In the genomic region with DNA sequence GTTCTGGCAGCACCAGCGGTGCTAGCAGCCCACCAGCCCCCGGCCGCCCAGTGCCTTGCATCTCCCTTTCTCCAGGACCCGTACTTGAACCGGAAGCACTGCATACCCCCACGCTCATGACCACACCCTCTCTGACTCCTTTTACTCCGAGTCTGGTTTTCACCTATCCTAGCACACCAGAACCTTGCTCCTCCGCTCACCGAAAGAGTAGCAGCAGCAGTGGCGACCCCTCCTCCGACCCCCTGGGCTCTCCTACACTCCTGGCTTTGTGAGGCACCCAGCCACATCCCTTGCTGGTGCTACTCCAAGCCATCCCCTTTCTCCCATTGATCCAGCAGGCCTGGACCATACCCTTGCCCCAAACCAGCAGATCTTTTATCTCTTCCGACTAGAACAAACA, we compare ENCODE assay signal across 9 mouse cellular contexts. TPM values are rescaled to one million over a fixed set of nuclear protein-coding genes. Genes with fewer than 3 reads are reported as not detected.
DNase-seq lines count a peak whose midpoint lies in the region; ATAC-seq and TF ChIP-seq lines count a peak whose summit lies in the region.
"Had no signal": no experiment of that assay in that cellular context is flagged by ENCODE, and none has a peak within 500 bp of the region (broad histone marks: within the 10 kb centered on the region; RNA-seq: fewer than 3 reads in every experiment).

No protein-coding gene starts in this region.

- TF ChIP-seq POLR2A in embryonic fibroblast, embryonic 13.5 days (IDR thresholded peaks at IDR 0.05; ENCODE audit: low read depth, low read length), result no peak

- peak overlapping the region; percentile 81 for H3K4me3 ChIP-seq in layer of hippocampus, adult 2 months
- peak overlapping the region; percentile 70; the same call in 1 of the 2 replicates for H3K4me3 ChIP-seq in embryonic fibroblast, embryonic 13.5 days (ENCODE audit: insufficient read depth, low read length)
- peak overlapping the region; percentile 74 for H3K4me3 ChIP-seq in intestine, postnatal 0 days (ENCODE audit: low read depth, low read length)
- peak overlapping the region; percentile 73; the same call in 1 of the 2 replicates for H3K4me3 ChIP-seq in neural tube, embryonic 15.5 days (replicated peaks)

- H3K4me2 ChIP-seq in intestine, postnatal 0 days (replicated peaks; ENCODE audit: low read depth), result peak overlapping the region; percentile 98; the same call in 1 of the 2 replicates
- peak overlapping the region; percentile 91 for H3K4me2 ChIP-seq in neural tube, embryonic 15.5 days

- H3K9me3 ChIP-seq in intestine, postnatal 0 days (ENCODE audit: control insufficient read depth), result no peaks in the 10 kb centered on the region
- H3K9me3 ChIP-seq in neural tube, embryonic 15.5 days (replicated peaks), result no peaks in the 10 kb centered on the region

- peaks cover 6% of the 10 kb centered on the region; the same call in 1 of the 2 replicates for H3K36me3 ChIP-seq in intestine, postnatal 0 days (ENCODE audit: control insufficient read depth, insufficient read depth)
- H3K36me3 ChIP-seq in neural tube, embryonic 15.5 days, result peaks cover 4% of the 10 kb centered on the region

- no peak for TF ChIP-seq CTCF in layer of hippocampus, adult 2 months (conservative IDR thresholded peaks at IDR 0.05)
- TF ChIP-seq CTCF in embryonic fibroblast, embryonic 13.5 days (IDR thresholded peaks at IDR 0.05; ENCODE audit: borderline replicate concordance, insufficient read depth, low read length), result no peak
- no peak for TF ChIP-seq CTCF in intestine, postnatal 0 days (IDR thresholded peaks at IDR 0.05; ENCODE audit: low read depth)

- H3K4me1 ChIP-seq in embryonic fibroblast, embryonic 13.5 days (ENCODE audit: control insufficient read depth, insufficient read depth, low read length), result peaks cover 15% of the 10 kb centered on the region; the same call in 1 of the 2 replicates
- H3K4me1 ChIP-seq in intestine, postnatal 0 days (replicated peaks; ENCODE audit: control insufficient read depth, insufficient read depth, low read length), result peaks cover 2% of the 10 kb centered on the region; the same call in 1 of the 2 replicates
- peaks cover 41% of the 10 kb centered on the region for H3K4me1 ChIP-seq in neural tube, embryonic 15.5 days

- 0 out of 2 replicates have a peak, but pooled peaks cover 5% of the 10 kb centered on the region for H3K27me3 ChIP-seq in intestine, postnatal 0 days (replicated peaks; ENCODE audit: control insufficient read depth, insufficient read depth, low read length)
- H3K27me3 ChIP-seq in neural tube, embryonic 15.5 days (replicated peaks), result peaks cover 14% of the 10 kb centered on the region

- no peak for DNase-seq in layer of hippocampus, adult 2 months (ENCODE audit: low spot score in 2 of 2)
- no peak for DNase-seq in layer of hippocampus, adult 9-10 months (ENCODE audit: low spot score)
- DNase-seq in layer of hippocampus, postnatal 14 days (ENCODE audit: low spot score in 2 of 2), result no peak
- DNase-seq in ovary, postnatal 14 days (ENCODE audit: low spot score), result no peak
- DNase-seq in layer of hippocampus, postnatal 10 days (ENCODE audit: low spot score in 2 of 2), result no peak
- DNase-seq: embryo, embryonic 11 days had no signal

- H3K9ac ChIP-seq in intestine, postnatal 0 days (ENCODE audit: low read depth, low read length), result peak overlapping the region; percentile 13; the same call in 1 of the 2 replicates
- H3K9ac ChIP-seq in neural tube, embryonic 15.5 days (replicated peaks), result peak overlapping the region; percentile 85

- WGBS in intestine, postnatal 0 days, result 82% methylated on average over 12 of the region's 12 CpGs
- WGBS in neural tube, embryonic 15.5 days, result 91% methylated on average over 12 of the region's 12 CpGs

- peak overlapping the region; percentile 100 for H3K27ac ChIP-seq in layer of hippocampus, adult 2 months
- no peak overlapping the region for H3K27ac ChIP-seq in embryonic fibroblast, embryonic 13.5 days (ENCODE audit: insufficient read depth, low read length)
- no peak overlapping the region for H3K27ac ChIP-seq in intestine, postnatal 0 days (ENCODE audit: low read depth, low read length)
- no peak overlapping the region for H3K27ac ChIP-seq in neural tube, embryonic 15.5 days (replicated peaks)

- no peak for ATAC-seq in intestine, postnatal 0 days
- ATAC-seq in neural tube, embryonic 15.5 days (ENCODE audit: low FRiP score), result no peak

RNA-seq across cellular contexts. Expression of gene Ccdc85b, which starts 2.7 kb away (rescaled TPM):
- 10 to 100 TPM; 31.5 to 33.9 TPM for total RNA-seq in layer of hippocampus, adult 2 months (2021)
- 3.0 and 5.2 TPM in 2 replicates for polyA plus RNA-seq in embryonic fibroblast, embryonic 13.5 days (2011; ENCODE audit: insufficient read length, low read depth, missing spikeins)
- 7.3 and 7.5 TPM in 2 replicates for polyA plus RNA-seq in intestine, postnatal 0 days (2015; fragmentation: Nextera tagmentation; extraction: Ambion mirVana)
- polyA plus RNA-seq in neural tube, embryonic 15.5 days (2015; fragmentation: Nextera tagmentation; extraction: Ambion mirVana), result 12.6 and 15.0 TPM in 2 replicates
- total RNA-seq in layer of hippocampus, postnatal 14 days (2021), result 10 to 100 TPM; 29.9 to 31.8 TPM
- 10 to 100 TPM; 26.4 to 32.9 TPM for total RNA-seq in layer of hippocampus, postnatal 10 days (2021)

RNA-seq across cellular contexts. Expression of gene Fibp, which starts 5.4 kb away (rescaled TPM):
- 10 to 100 TPM; 87.2 to 89.6 TPM for total RNA-seq in layer of hippocampus, adult 2 months (2021)
- 53.1 and 66.3 TPM in 2 replicates for polyA plus RNA-seq in embryonic fibroblast, embryonic 13.5 days (2011; ENCODE audit: insufficient read length, low read depth, missing spikeins)
- polyA plus RNA-seq in intestine, postnatal 0 days (2015; fragmentation: Nextera tagmentation; extraction: Ambion mirVana), result 116 and 130 TPM in 2 replicates
- polyA plus RNA-seq in neural tube, embryonic 15.5 days (2015; fragmentation: Nextera tagmentation; extraction: Ambion mirVana), result 151 and 154 TPM in 2 replicates
- total RNA-seq in layer of hippocampus, postnatal 14 days (2021), result 100 to 1,000 TPM in 1 of 2 experiments, 10 to 100 TPM in 1; 96.3 to 101 TPM
- 100 to 1,000 TPM in 1 of 2 experiments, 10 to 100 TPM in 1; 83.7 to 108 TPM for total RNA-seq in layer of hippocampus, postnatal 10 days (2021)

RNA-seq across cellular contexts. Expression of gene Fosl1, which starts 7.7 kb away (rescaled TPM):
- not detected for total RNA-seq in layer of hippocampus, adult 2 months (2021)
- polyA plus RNA-seq in embryonic fibroblast, embryonic 13.5 days (2011; ENCODE audit: insufficient read length, low read depth, missing spikeins), result 13.4 and 35.0 TPM in 2 replicates
- not detected in 2 replicates for polyA plus RNA-seq in intestine, postnatal 0 days (2015; fragmentation: Nextera tagmentation; extraction: Ambion mirVana)
- 0.45 TPM in 1 of 2 replicates, not detected in the other for polyA plus RNA-seq in neural tube, embryonic 15.5 days (2015; fragmentation: Nextera tagmentation; extraction: Ambion mirVana)
- total RNA-seq in layer of hippocampus, postnatal 14 days (2021), result not detected
- not detected for total RNA-seq in layer of hippocampus, postnatal 10 days (2021)

RNA-seq across cellular contexts. Expression of gene Ctsw, which starts 13.3 kb away (rescaled TPM):
- total RNA-seq in layer of hippocampus, adult 2 months (2021), result under 1 TPM in 1 of 2 experiments, not detected in 1; 0.31 TPM
- polyA plus RNA-seq in embryonic fibroblast, embryonic 13.5 days (2011; ENCODE audit: insufficient read length, low read depth, missing spikeins), result 0.76 and 1.0 TPM in 2 replicates
- polyA plus RNA-seq in intestine, postnatal 0 days (2015; fragmentation: Nextera tagmentation; extraction: Ambion mirVana), result 0.85 and 0.92 TPM in 2 replicates
- 4.5 and 9.0 TPM in 2 replicates for polyA plus RNA-seq in neural tube, embryonic 15.5 days (2015; fragmentation: Nextera tagmentation; extraction: Ambion mirVana)
- total RNA-seq in layer of hippocampus, postnatal 14 days (2021), result 1 to 10 TPM in 1 of 2 experiments, under 1 TPM in 1; 0.41 to 1.2 TPM
- total RNA-seq in layer of hippocampus, postnatal 10 days (2021), result 1 to 10 TPM; 2.6 to 2.9 TPM

RNA-seq across cellular contexts. Expression of gene Efemp2, which starts 18.7 kb away (rescaled TPM):
- total RNA-seq in layer of hippocampus, adult 2 months (2021), result 10 to 100 TPM; 13.2 to 14.1 TPM
- 368 and 420 TPM in 2 replicates for polyA plus RNA-seq in embryonic fibroblast, embryonic 13.5 days (2011; ENCODE audit: insufficient read length, low read depth, missing spikeins)
- polyA plus RNA-seq in intestine, postnatal 0 days (2015; fragmentation: Nextera tagmentation; extraction: Ambion mirVana), result 39.4 and 40.7 TPM in 2 replicates
- 54.0 and 62.6 TPM in 2 replicates for polyA plus RNA-seq in neural tube, embryonic 15.5 days (2015; fragmentation: Nextera tagmentation; extraction: Ambion mirVana)
- 10 to 100 TPM; 16.8 to 20.9 TPM for total RNA-seq in layer of hippocampus, postnatal 14 days (2021)
- total RNA-seq in layer of hippocampus, postnatal 10 days (2021), result 10 to 100 TPM; 18.4 to 19.6 TPM
